Mouse (Mus musculus): ENCODE results near the gene Gsta3.
"Not testable (repeated sequence)": the region's sequence is repeated elsewhere in the genome, so short reads cannot be mapped to it uniquely, and the experiment has no call there.

Gsta3 gene

GRCm38 (mm10) chr1:21239911-21240898 lies at the start of gene Gsta3:
TSS of gene Gsta3 (plus strand) at chr1:21240589.
- no peak for DNase-seq

GRCm38 (mm10) chr1:21206241-21206640 lies 34.1 kb upstream of the Gsta3 start:
- no peak for DNase-seq

DNA sequence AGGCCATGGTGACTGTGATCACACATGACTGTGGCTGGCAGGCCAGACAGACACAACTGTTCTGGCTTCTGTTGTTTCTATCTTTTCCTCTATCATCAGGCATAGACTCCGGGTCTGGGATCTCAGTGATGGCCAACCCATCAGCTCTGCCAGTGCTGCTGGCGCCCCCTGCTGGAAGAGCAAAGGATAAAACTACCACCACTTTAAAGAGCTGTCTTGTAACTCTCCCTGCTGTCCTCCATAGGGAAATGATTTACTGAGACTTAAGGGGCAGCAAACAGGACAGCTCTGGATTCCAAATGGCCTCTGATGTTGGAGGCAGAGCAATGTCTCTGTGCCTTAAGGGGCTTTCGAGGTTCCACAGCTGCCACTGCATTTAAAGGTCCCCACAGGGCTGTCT lies 26.9 kb upstream of the Gsta3 start:
- DNase-seq, result not testable (repeated sequence)

GRCm38 (mm10) chr1:21213991-21214692 lies 26.2 kb upstream of the Gsta3 start:
- not testable (repeated sequence) for DNase-seq

GRCm38 (mm10) chr1:21218489-21218919 lies 21.9 kb upstream of the Gsta3 start, which contains the start of gene Tmem14a:
TSS of gene Tmem14a (plus strand) at chr1:21218575.
- peak; percentile 94 for DNase-seq

DNA sequence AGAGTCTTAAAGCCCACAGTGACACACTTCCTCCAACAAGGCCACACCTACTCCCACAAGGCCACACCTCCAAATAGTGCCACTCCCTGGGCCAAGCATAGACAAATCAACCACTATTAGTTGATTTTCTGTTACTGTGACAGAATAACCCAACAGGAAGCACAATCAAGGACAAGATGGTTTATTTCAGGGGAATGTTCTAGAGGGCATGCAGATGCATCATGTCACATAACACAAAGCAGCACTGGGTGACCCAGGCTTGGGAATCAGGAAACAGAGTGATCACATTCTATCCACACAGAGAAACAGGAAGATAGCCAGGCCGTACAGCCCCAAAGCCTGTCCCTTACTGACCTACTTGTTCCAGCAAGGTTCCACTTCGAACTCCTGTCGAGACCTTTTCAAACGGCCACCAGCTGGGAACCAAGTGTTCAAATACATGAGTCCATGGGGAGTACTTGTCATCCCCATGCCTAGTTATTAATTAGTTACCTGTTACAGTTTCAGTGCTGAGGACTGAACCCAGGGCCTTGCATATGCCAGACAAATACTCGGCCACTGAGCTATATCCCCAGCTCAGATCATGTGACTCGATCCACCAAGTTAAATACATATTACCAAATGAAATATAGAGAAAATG lies 12.5 kb upstream of the Gsta3 start:
- no peak for DNase-seq

DNA sequence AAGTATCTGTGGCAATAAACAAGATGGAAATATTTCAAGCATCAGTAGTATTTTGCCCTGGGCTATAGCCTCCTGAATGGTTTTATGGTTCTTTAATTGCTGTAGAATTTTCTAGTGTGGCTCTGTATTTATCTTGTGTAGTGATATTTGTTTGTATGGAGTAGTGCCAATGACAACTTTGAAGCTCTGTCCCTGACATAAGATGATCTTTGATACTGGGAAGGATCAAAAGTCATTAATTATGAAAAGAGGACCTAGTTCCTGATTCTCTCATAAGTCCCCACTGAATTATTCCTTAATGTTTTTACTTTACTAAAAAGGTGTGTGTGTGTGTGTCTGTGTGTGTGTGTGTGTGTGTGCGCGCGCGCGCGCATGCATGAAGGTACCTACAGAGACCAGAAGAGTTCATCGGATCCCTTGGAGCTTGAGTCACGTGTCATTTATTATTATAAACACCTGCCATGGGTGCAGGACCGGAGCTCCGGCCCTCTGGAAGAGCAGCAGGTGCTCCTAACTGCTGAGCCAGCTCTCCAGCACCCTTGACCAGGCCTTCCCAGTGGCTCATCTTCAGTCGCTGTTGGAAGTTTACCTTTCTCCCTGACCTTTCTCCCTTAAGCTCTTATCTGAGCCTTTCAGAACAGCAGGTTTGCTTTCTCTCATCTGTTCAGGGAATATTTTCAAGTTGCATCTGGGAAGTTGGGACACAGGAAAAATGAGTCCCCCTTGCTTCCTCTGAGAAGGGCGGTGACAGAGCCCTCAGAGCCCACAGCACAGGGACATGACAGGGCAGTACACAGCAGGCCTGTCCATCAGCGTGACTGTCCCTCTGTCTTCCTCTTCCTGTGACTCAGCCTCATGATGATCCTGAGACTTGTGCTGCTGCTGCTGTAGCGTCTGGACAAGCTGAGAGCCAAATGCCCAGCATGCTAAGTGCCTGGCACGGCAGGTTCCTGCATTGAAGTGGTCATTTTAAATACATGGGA lies 11.4 kb upstream of the Gsta3 start:
- not testable (repeated sequence) for DNase-seq

- no peak for DNase-seq
These were observed 10.0 kb upstream of the Gsta3 start for GRCm38 (mm10) chr1:21230376-21230775.

DNA sequence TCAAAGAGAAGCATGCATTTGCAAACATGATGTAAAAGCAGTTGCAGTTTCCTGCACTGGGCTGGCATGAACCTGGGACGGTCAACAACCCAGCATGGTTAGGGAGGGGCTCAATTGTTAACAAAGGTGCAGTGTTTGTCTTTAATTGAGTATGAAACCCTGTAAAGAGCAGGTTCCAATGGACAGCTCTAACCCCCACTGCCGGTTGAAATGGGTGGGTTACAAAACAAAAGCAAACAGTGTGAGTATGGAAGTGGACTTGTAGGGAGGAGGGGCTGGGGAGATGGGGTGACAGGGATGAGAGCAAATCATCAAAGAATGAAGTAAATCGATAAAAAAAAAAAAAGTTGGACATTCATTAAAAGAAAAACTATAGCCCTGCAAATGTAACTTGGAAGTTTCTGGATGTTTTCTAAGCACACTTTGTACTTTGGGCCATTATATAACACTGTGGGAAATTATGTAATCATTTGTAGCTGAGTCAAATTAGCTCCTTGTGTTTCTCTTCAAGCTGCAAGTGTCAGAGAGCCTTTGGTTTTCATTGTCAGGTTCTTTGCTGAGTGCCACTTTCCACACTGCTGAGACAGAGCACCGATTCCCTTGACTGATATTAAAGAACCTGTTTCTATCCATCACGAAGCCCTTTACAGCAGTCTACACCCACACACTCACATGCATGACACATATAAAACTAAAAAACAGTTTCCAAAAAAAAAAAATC lies 8.5 kb upstream of the Gsta3 start:
- DNase-seq, result no peak

GRCm38 (mm10) chr1:21232516-21232915 lies 7.9 kb upstream of the Gsta3 start:
- no peak for DNase-seq

DNA sequence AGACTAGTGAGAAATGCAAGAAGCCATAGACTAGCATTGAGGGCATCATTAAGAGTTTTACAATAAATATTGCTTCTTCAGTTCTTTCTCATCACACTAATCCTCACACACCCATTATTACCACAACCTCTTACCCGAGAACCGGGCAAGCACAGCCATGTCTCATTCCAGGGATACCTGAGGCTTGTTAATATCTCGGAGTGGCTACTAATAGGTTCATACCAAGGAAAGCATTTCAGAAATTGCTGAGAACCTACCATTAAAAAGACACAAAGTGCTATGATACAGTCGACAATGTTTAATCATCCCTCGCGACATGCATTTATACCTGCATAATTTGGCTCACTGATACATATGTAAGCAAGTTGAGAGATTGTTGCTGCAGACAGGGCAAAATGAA lies 5.0 kb upstream of the Gsta3 start:
- DNase-seq, result no peak

- no peak for DNase-seq
These were observed 707 bp downstream of the Gsta3 start for GRCm38 (mm10) chr1:21241096-21241495.

GRCm38 (mm10) chr1:21244290-21244960 lies 4.0 kb downstream of the Gsta3 start:
- DNase-seq, result no peak

DNA sequence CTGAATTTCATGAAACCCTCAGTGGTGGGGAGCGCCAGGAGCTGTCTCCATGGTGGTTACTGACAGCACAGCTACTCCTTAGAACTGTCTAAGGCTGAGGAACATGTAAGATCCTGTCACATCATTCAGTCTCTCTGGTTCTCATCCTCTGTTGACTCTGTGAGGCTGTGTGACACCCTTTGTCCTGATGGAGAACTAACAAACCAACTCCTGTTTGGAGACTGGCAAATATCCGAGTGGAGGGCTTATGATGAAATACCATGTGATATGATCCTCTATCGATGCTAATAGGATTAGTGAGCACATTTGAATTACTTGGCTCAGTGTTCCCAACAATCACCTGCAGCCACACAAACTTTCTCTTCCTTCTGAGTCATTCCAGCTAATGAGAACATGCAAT lies 5.7 kb downstream of the Gsta3 start:
- DNase-seq, result no peak

DNA sequence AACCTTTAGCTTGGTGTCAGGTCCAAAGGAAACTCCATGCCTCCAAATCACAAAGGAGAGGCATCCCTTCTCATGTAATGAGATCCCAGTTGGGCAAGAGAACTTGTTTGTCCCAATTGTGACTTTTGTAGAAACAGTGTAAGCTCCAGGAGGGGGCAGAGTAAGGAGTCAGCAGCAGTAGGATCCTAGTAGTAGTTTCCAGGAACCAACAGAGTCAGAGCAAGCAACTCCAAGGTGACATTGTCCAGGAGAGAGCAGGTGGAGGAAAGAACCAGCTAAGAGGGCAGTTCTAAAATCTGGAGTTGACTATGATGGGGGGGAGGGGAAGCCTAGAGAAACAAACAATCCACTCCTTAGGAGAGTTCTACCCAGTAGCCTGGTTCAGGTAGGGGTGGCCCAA lies 7.5 kb downstream of the Gsta3 start:
- no peak for DNase-seq

DNA sequence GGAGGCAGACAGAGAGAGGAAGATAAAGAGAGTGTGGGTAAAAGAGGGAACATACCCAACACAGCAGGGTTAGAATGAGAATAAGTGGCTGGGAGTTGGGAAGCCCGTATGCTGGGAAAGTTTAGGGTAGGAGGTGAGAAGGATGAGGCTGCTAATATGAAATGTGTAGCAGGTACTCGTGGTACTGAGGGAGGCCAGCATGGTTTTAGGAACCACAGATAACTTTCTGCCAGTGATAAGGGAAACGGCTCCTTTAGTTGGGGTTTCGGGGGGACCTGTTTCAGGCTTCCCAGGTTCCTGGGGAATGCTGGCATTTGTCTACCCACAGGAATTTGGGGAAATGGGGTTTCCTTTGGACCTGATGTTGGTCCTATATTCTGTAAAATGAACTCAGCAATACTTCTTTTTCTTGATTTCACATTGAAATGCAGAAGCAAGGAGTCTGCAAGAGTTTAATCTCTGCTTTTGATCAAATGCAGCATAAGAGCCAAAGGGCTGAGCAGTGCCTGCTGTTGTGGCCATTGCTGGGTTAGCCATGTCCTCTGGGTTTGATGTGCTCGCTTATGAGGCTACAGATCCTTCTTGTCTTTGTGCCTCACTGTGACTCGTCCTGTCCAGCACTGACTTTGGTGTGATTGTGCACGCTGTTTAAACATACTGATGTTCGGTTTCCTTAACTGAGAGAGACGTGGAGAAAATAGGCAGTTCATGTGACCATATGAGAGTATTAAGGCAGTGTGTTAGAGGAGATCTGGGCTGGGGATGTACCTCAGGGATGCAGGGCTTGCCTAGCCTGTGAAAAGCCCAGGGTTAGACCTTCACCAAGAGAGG lies 8.4 kb downstream of the Gsta3 start:
- no peak for DNase-seq

GRCm38 (mm10) chr1:21251661-21252060 lies 11.3 kb downstream of the Gsta3 start:
- no peak for DNase-seq

- DNase-seq, result no peak
These were observed 12.3 kb downstream of the Gsta3 start for GRCm38 (mm10) chr1:21252566-21253302.

DNA sequence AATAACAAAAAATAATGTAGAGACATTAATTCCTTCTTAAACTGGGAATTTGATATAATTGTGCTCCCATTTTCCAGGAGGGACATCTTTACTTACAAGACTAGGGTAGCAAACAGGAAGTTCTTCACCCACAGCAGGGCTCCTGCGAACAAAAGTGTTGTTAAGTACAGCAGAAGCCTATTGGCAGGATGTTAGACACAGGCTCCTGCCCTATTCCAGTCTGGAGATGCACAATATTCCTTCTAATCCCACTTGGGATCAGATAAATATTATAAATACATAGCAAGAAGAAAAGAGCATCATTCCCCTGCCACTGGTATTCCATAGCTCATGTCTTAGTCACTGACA lies 12.9 kb downstream of the Gsta3 start:
- no peak for DNase-seq

Measured in thymus, postnatal 25 days (tissue).